Mouse (Mus musculus) kidney, postnatal 14 days (tissue): Measurements from ENCODE around the gene Vmn1r30.

Experiments used
- DNase-seq: peaks from one replicate; pipeline ENCODE4 v3.0.0; 2022; ENCODE audit warnings: mixed read lengths

Vmn1r30 gene

DNA sequence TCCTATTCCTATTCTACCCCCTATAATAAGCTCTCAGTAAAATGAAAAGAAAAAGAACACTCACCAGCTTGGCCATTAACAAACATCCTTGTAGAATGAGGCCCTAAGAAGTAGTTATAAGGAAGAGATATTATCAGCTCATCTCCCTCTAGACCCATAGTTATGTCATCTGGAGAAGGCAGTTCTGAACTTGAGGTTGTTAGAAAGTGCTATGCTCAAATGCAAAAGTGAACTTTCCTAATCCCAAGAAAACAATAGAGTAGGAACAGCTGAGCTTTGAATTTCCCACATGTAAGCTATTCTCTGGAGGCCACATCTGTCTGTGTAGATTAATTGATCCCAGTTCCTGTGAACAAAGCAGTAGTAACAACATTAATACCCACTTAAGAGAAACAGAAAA lies at the start of gene Vmn1r30:
Gene Vmn1r30, minus strand, starts transcription at position 101 of the 400 bp plus-strand sequence.
- DNase-seq = no peak

DNA sequence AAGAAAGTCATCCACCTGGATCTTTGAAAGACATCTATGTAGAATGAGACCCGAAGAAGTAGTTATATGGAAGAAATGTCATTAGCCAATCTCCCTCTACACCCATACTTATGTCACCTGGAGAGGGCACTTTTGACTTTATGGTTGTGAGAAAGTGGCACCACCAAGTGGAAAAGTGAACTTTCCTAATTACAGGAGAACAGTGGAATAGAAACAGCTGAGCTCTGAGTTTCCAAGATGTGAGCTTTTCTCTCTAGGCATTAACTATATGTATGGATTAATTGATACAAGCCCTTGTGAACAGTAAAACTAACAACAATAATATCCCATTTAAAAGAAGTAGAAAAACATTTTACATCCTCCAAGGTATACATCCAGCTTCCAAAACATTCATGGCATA lies 32.0 kb upstream of the Vmn1r30 start, which contains the start of gene Vmn1r31:
Gene Vmn1r31, minus strand, starts transcription at position 101 of the 400 bp plus-strand sequence.
- no peak for DNase-seq
